16 mouse cellular contexts compared by ENCODE assay signal in genomic region chr2:145015951-145016350, GRCm38 (mm10).
DNase-seq lines count a peak whose midpoint lies in the region.
"Had no signal": no experiment of that assay in that cellular context is flagged by ENCODE, and none has a peak within 500 bp of the region (broad histone marks: within the 10 kb centered on the region; RNA-seq: fewer than 3 reads in every experiment).

No protein-coding gene starts in this region.

- DNase-seq in layer of hippocampus, adult 18-20 months (ENCODE audit: low spot score in 2 of 2), result peak; percentile 17 to 74
- no peak for DNase-seq in layer of hippocampus, postnatal 36 days
- peak; percentile 41 for DNase-seq in brain, adult 2 months (ENCODE audit: low read depth, low spot score)
- DNase-seq in fat pad, adult 2 months (ENCODE audit: extremely low read depth, low read depth, low spot score), result peak; percentile 3
- peak; percentile 21 for DNase-seq in telencephalon, adult 2 months (ENCODE audit: low read depth, low spot score)
- DNase-seq in kidney, postnatal 10 days, result no peak
- DNase-seq: adrenal gland, adult 2 months; adrenal gland, postnatal 14 days; cerebellum, adult 11-12 months; cerebellum, adult 8-10 months; cerebellum, postnatal 10 days; cerebellum, postnatal 36 days; embryo, embryonic 11 days; gastrocnemius, adult 2 months; gastrocnemius, postnatal 25 days; heart, adult 2 months had no signal

Comparison
In these comparisons a context has a peak if more than half of its experiments do, and no peak if none do; other contexts are left out.
1. DNase-seq: peak in layer of hippocampus, adult 18-20 months (2 of 2), brain, adult 2 months (single experiment), fat pad, adult 2 months (single experiment) and telencephalon, adult 2 months (single experiment); none in layer of hippocampus, postnatal 36 days (0 of 2) and kidney, postnatal 10 days (single experiment).